Mouse (Mus musculus) layer of hippocampus, adult 8-10 months (tissue): ENCODE measurements at regions not wholly inside any gene's neighbourhood (a gene's known extent, or its start where the extent isn't known, plus 50 kb on each side); places are given as distances from the start of the nearest gene placed in this dataset.

Source experiments
- DNase-seq, 2 experiments: peaks; one replicate each; pipeline ENCODE4 v3.0.0; 2022; ENCODE audit warnings: low spot score in 2 of 2

GRCm38 (mm10) chr5:53380203-53380602 lies 85.7 kb upstream of the Rbpj start:
- DNase-seq: no peak

GRCm38 (mm10) chr5:53381492-53382199 lies 84.3 kb upstream of the Rbpj start:
- no peak for DNase-seq

- no peak for DNase-seq
These were observed 81.9 kb upstream of the Rbpj start for GRCm38 (mm10) chr5:53384026-53384425.

- DNase-seq: no peak
These were observed 80.3 kb upstream of the Rbpj start for GRCm38 (mm10) chr5:53385513-53386148.

GRCm38 (mm10) chr5:53393571-53393970 lies 72.4 kb upstream of the Rbpj start:
- no peak for DNase-seq

- no peak for DNase-seq
These were observed 71.4 kb upstream of the Rbpj start for GRCm38 (mm10) chr5:53394560-53394959.

- no peak for DNase-seq
These were observed 67.4 kb upstream of the Rbpj start for GRCm38 (mm10) chr5:53398428-53399058.

- no peak for DNase-seq
These were observed 64.9 kb upstream of the Rbpj start for GRCm38 (mm10) chr5:53401093-53401492.

GRCm38 (mm10) chr5:53402022-53402421 lies 63.9 kb upstream of the Rbpj start:
- no peak for DNase-seq

- DNase-seq: no peak
These were observed 63.3 kb upstream of the Rbpj start for GRCm38 (mm10) chr5:53402619-53403151.

GRCm38 (mm10) chr5:53405929-53406328 lies 60.0 kb upstream of the Rbpj start:
- no peak for DNase-seq

- no peak for DNase-seq
These were observed 58.3 kb upstream of the Rbpj start for GRCm38 (mm10) chr5:53407646-53408045.

GRCm38 (mm10) chr5:53408235-53408634 lies 57.7 kb upstream of the Rbpj start:
- DNase-seq: no peak

- no peak for DNase-seq
These were observed 56.2 kb upstream of the Rbpj start for GRCm38 (mm10) chr5:53409740-53410139.

- no peak for DNase-seq
These were observed 53.4 kb upstream of the Rbpj start for GRCm38 (mm10) chr5:53412391-53413075.

GRCm38 (mm10) chr5:53413677-53414076 lies 52.3 kb upstream of the Rbpj start:
- DNase-seq: no peak

GRCm38 (mm10) chr5:53415472-53415871 lies 50.5 kb upstream of the Rbpj start:
- DNase-seq: no peak
